20 mouse cellular contexts compared by ENCODE assay signal in genomic region chr11:119314252-119314936, GRCm38 (mm10). TPM values are rescaled to one million over a fixed set of nuclear protein-coding genes. Genes with fewer than 3 reads are reported as not detected.
DNase-seq lines count a peak whose midpoint lies in the region; ATAC-seq and TF ChIP-seq lines count a peak whose summit lies in the region.
"Had no signal": no experiment of that assay in that cellular context is flagged by ENCODE, and none has a peak within 500 bp of the region (broad histone marks: within the 10 kb centered on the region; RNA-seq: fewer than 3 reads in every experiment).

No protein-coding gene starts in this region.

- no peak overlapping the region for H3K27ac ChIP-seq in left cerebral cortex, adult 2 months
- H3K27ac ChIP-seq: embryonic facial prominence, embryonic 10.5 days; heart, embryonic 10.5 days; hindbrain, embryonic 15.5 days; neural tube, embryonic 13.5 days had no signal

- no peak overlapping the region for H3K4me3 ChIP-seq in left cerebral cortex, adult 2 months
- H3K4me3 ChIP-seq: embryonic facial prominence, embryonic 10.5 days; heart, embryonic 10.5 days; hindbrain, embryonic 15.5 days; neural tube, embryonic 13.5 days had no signal

- 28% methylated on average over 17 of the region's 17 CpGs for WGBS in large intestine, adult 2 months

- 0 out of 2 replicates have a peak, but pooled peaks have one; percentile 13 for ATAC-seq in erythroid progenitor cell, adult 5-6 weeks (replicated peaks; ENCODE audit: low FRiP score, poor library complexity, severe bottlenecking)
- no peak for ATAC-seq in monocyte, adult 5-6 weeks (replicated peaks; ENCODE audit: insufficient number of reproducible peaks, low FRiP score, low TSS enrichment, poor library complexity, severe bottlenecking)
- ATAC-seq: forebrain, embryonic 14.5 days had no signal

- peak; percentile 32 for DNase-seq in gastrocnemius, postnatal 14 days
- no peak for DNase-seq in gastrocnemius, adult 8-10 months (ENCODE audit: low spot score in 2 of 2)
- peak; percentile 73 for DNase-seq in kidney, adult 9 months
- peak; percentile 87 for DNase-seq in large intestine, adult 2 months (ENCODE audit: low read depth, low spot score)
- DNase-seq in MN1 (ENCODE audit: low spot score), result no peak
- DNase-seq in left cerebral cortex, adult 2 months (ENCODE audit: extremely low spot score in 1 of 2, low spot score in 2 of 2), result no peak
- DNase-seq: adrenal gland, postnatal 14 days; cerebellum, adult 18-20 months; heart, postnatal 10 days; lung, adult 18-20 months; lung, postnatal 36 days; right cerebral cortex, postnatal 14 days; thymus, postnatal 36 days had no signal

- TF ChIP-seq CTCF in left cerebral cortex, adult 2 months (IDR thresholded peaks at IDR 0.05), result no peak

- intact Hi-C loops in gastrocnemius, postnatal 14 days (cut with DNase I; ENCODE audit: low total_unique reads), result no loop called here
- intact Hi-C loops in left cerebral cortex, adult 2 months (cut with DNase I), result no loop called here

RNA-seq across cellular contexts. Expression of gene Card14, which starts 6.8 kb away (rescaled TPM):
- total RNA-seq in gastrocnemius, postnatal 14 days (2021), result 1 to 10 TPM in 1 of 2 experiments, under 1 TPM in 1; 0.64 to 1.3 TPM
- under 1 TPM; 0.10 to 0.25 (median 0.22) TPM for total RNA-seq in gastrocnemius, adult 8-10 months (2022)
- total RNA-seq in erythroid progenitor cell, adult 5-6 weeks (2015; ENCODE audit: low replicate concordance), result not detected in 2 replicates
- total RNA-seq in erythroid progenitor cell, adult 5-6 weeks (2017; ENCODE audit: low replicate concordance), result not detected in 2 replicates
- 8.7 and 11.9 TPM in 2 replicates for polyA plus RNA-seq in large intestine, adult 2 months (2012; rRNA removed)
- 0.19 TPM in 1 of 3 replicates, not detected in the others for total RNA-seq in monocyte, adult 5-6 weeks (2017)
- total RNA-seq in left cerebral cortex, adult 2 months (2021), result under 1 TPM; 0.19 to 0.27 TPM

RNA-seq across cellular contexts. Expression of gene Eif4a3, which starts 14.5 kb away (rescaled TPM):
- total RNA-seq in gastrocnemius, postnatal 14 days (2021), result 10 to 100 TPM; 43.8 to 52.4 TPM
- total RNA-seq in gastrocnemius, adult 8-10 months (2022), result 10 to 100 TPM; 30.7 to 53.1 (median 42.8) TPM
- total RNA-seq in erythroid progenitor cell, adult 5-6 weeks (2015; ENCODE audit: low replicate concordance), result 107 and 136 TPM in 2 replicates
- 107 and 108 TPM in 2 replicates for total RNA-seq in erythroid progenitor cell, adult 5-6 weeks (2017; ENCODE audit: low replicate concordance)
- polyA plus RNA-seq in large intestine, adult 2 months (2012; rRNA removed), result 107 and 109 TPM in 2 replicates
- 130 to 164 TPM (median 159 TPM) in 3 replicates for total RNA-seq in monocyte, adult 5-6 weeks (2017)
- 10 to 100 TPM; 68.7 to 78.6 TPM for total RNA-seq in left cerebral cortex, adult 2 months (2021)

RNA-seq across cellular contexts. Expression of gene Sgsh, which starts 40.9 kb away (rescaled TPM):
- 1 to 10 TPM; 3.2 to 4.5 TPM for total RNA-seq in gastrocnemius, postnatal 14 days (2021)
- total RNA-seq in gastrocnemius, adult 8-10 months (2022), result 1 to 10 TPM; 2.3 to 3.8 (median 2.7) TPM
- total RNA-seq in erythroid progenitor cell, adult 5-6 weeks (2015; ENCODE audit: low replicate concordance), result 2.5 and 3.8 TPM in 2 replicates
- total RNA-seq in erythroid progenitor cell, adult 5-6 weeks (2017; ENCODE audit: low replicate concordance), result 2.3 and 13.5 TPM in 2 replicates
- 11.9 and 17.6 TPM in 2 replicates for polyA plus RNA-seq in large intestine, adult 2 months (2012; rRNA removed)
- 15.0 to 19.4 TPM (median 17.0 TPM) in 3 replicates for total RNA-seq in monocyte, adult 5-6 weeks (2017)
- 1 to 10 TPM; 4.6 to 5.0 TPM for total RNA-seq in left cerebral cortex, adult 2 months (2021)

RNA-seq across cellular contexts. Expression of gene Slc26a11, which starts 41.0 kb away (rescaled TPM):
- total RNA-seq in gastrocnemius, postnatal 14 days (2021), result 1 to 10 TPM; 2.7 to 2.9 TPM
- 1 to 10 TPM; 2.5 to 4.2 (median 3.0) TPM for total RNA-seq in gastrocnemius, adult 8-10 months (2022)
- total RNA-seq in erythroid progenitor cell, adult 5-6 weeks (2015; ENCODE audit: low replicate concordance), result 0.84 TPM in 1 of 2 replicates, not detected in the other
- not detected in 2 replicates for total RNA-seq in erythroid progenitor cell, adult 5-6 weeks (2017; ENCODE audit: low replicate concordance)
- 8.0 and 16.1 TPM in 2 replicates for polyA plus RNA-seq in large intestine, adult 2 months (2012; rRNA removed)
- 8.4 to 16.4 TPM (median 13.5 TPM) in 3 replicates for total RNA-seq in monocyte, adult 5-6 weeks (2017)
- 1 to 10 TPM; 3.9 TPM for total RNA-seq in left cerebral cortex, adult 2 months (2021)

RNA-seq across cellular contexts. Expression of gene Gaa, which starts 46.7 kb away (rescaled TPM):
- total RNA-seq in gastrocnemius, postnatal 14 days (2021), result 10 to 100 TPM; 79.1 to 81.6 TPM
- 100 to 1,000 TPM; 187 to 198 (median 192) TPM for total RNA-seq in gastrocnemius, adult 8-10 months (2022)
- total RNA-seq in erythroid progenitor cell, adult 5-6 weeks (2015; ENCODE audit: low replicate concordance), result 4.2 and 8.6 TPM in 2 replicates
- 5.6 and 17.9 TPM in 2 replicates for total RNA-seq in erythroid progenitor cell, adult 5-6 weeks (2017; ENCODE audit: low replicate concordance)
- 33.2 and 42.2 TPM in 2 replicates for polyA plus RNA-seq in large intestine, adult 2 months (2012; rRNA removed)
- 8.7 to 20.4 TPM (median 12.8 TPM) in 3 replicates for total RNA-seq in monocyte, adult 5-6 weeks (2017)
- 100 to 1,000 TPM; 241 to 268 TPM for total RNA-seq in left cerebral cortex, adult 2 months (2021)

Comparison
In these comparisons a context has a peak if more than half of its experiments do, and no peak if none do; other contexts are left out.
1. DNase-seq: peak in gastrocnemius, postnatal 14 days (single experiment), kidney, adult 9 months (single experiment) and large intestine, adult 2 months (single experiment); none in gastrocnemius, adult 8-10 months (0 of 2), MN1 (single experiment) and left cerebral cortex, adult 2 months (0 of 2).